Mouse (Mus musculus): ENCODE data around the gene Bik.
"Not testable (repeated sequence)": the region's sequence is repeated elsewhere in the genome, so short reads cannot be mapped to it uniquely, and the experiment has no call there.

Gene Bik

GRCm38 (mm10) chr15:83526424-83527091, at the start of gene Bik:
Bik (plus strand) TSS chr15:83526862.
- DNase-seq (ENCODE audit: low spot score in 2 of 2), result peak; percentile 6 to 7

- DNase-seq (ENCODE audit: low spot score in 2 of 2), result no peak
Measured at GRCm38 (mm10) chr15:83478096-83478495, 48.6 kb upstream of the Bik start.

GRCm38 (mm10) chr15:83479818-83480217, 46.8 kb upstream of the Bik start:
- DNase-seq (ENCODE audit: low spot score in 2 of 2), result no peak

GRCm38 (mm10) chr15:83481236-83481780, 45.4 kb upstream of the Bik start:
- DNase-seq (ENCODE audit: low spot score in 2 of 2), result no peak

- DNase-seq (ENCODE audit: low spot score in 2 of 2), result peak in 1 of 2 experiments; percentile 14
Measured at GRCm38 (mm10) chr15:83482645-83483224, 43.9 kb upstream of the Bik start.

GRCm38 (mm10) chr15:83483482-83483881, 43.2 kb upstream of the Bik start:
- DNase-seq (ENCODE audit: low spot score in 2 of 2), result peak in 1 of 2 experiments; percentile 14

- no peak for DNase-seq (ENCODE audit: low spot score in 2 of 2)
Measured at GRCm38 (mm10) chr15:83484311-83484710, 42.4 kb upstream of the Bik start.

GRCm38 (mm10) chr15:83487477-83488115, 39.1 kb upstream of the Bik start:
- peak; percentile 23 to 30 for DNase-seq (ENCODE audit: low spot score in 2 of 2)

- no peak for DNase-seq (ENCODE audit: low spot score in 2 of 2)
Measured at GRCm38 (mm10) chr15:83489471-83489870, 37.2 kb upstream of the Bik start.

GRCm38 (mm10) chr15:83491891-83492290, 34.8 kb upstream of the Bik start:
- DNase-seq (ENCODE audit: low spot score in 2 of 2), result no peak

GRCm38 (mm10) chr15:83493856-83494571, 32.6 kb upstream of the Bik start:
- DNase-seq (ENCODE audit: low spot score in 2 of 2), result no peak

- DNase-seq (ENCODE audit: low spot score in 2 of 2), result no peak
Measured at GRCm38 (mm10) chr15:83494572-83494920, 32.1 kb upstream of the Bik start.

GRCm38 (mm10) chr15:83495195-83495594, 31.5 kb upstream of the Bik start:
- no peak for DNase-seq (ENCODE audit: low spot score in 2 of 2)

GRCm38 (mm10) chr15:83495787-83496367, 30.8 kb upstream of the Bik start:
- no peak for DNase-seq (ENCODE audit: low spot score in 2 of 2)

GRCm38 (mm10) chr15:83497299-83497698, 29.4 kb upstream of the Bik start:
- DNase-seq (ENCODE audit: low spot score in 2 of 2), result no peak

GRCm38 (mm10) chr15:83499211-83499755, 27.4 kb upstream of the Bik start:
- DNase-seq (ENCODE audit: low spot score in 2 of 2), result no peak

- peak in 1 of 2 experiments; percentile 18 for DNase-seq (ENCODE audit: low spot score in 2 of 2)
Measured at GRCm38 (mm10) chr15:83500352-83500751, 26.3 kb upstream of the Bik start.

GRCm38 (mm10) chr15:83501483-83501882, 25.2 kb upstream of the Bik start:
- not testable (repeated sequence) for DNase-seq (ENCODE audit: low spot score in 2 of 2)

GRCm38 (mm10) chr15:83509950-83510804, 16.5 kb upstream of the Bik start:
- DNase-seq (ENCODE audit: low spot score in 2 of 2), result no peak

GRCm38 (mm10) chr15:83510805-83511405, 15.8 kb upstream of the Bik start, which contains the start of gene Ttll1:
Ttll1 (minus strand) TSS chr15:83510893.
- peak; percentile 95 to 97 for DNase-seq (ENCODE audit: low spot score in 2 of 2)
